Mouse (Mus musculus) spleen, postnatal 14 days (tissue): ENCODE results near the gene Nacc1.
"Not testable (repeated sequence)": the region's sequence is repeated elsewhere in the genome, so short reads cannot be mapped to it uniquely, and the experiment has no call there.

Source experiments
- DNase-seq, 2 experiments: peaks; one replicate each; pipeline ENCODE4 v3.0.0; 2021 to 2022; ENCODE audit warnings: low spot score in 2 of 2

Gene Nacc1

GRCm38 (mm10) chr8:84698929-84699401, 11.3 kb upstream of the Nacc1 start:
- no peak for DNase-seq

- DNase-seq: no peak
Observed at GRCm38 (mm10) chr8:84698288-84698687, 10.6 kb upstream of the Nacc1 start.

- peak in 1 of 2 experiments; percentile 72 for DNase-seq
Observed at GRCm38 (mm10) chr8:84697166-84698130, 9.8 kb upstream of the Nacc1 start.

GRCm38 (mm10) chr8:84695140-84695539, 7.5 kb upstream of the Nacc1 start:
- DNase-seq: no peak

- DNase-seq: no peak
Observed at GRCm38 (mm10) chr8:84693332-84693731, 5.7 kb upstream of the Nacc1 start.

- peak; percentile 73 to 85 for DNase-seq
Observed at GRCm38 (mm10) chr8:84689091-84689915, 1.6 kb upstream of the Nacc1 start.

GRCm38 (mm10) chr8:84687003-84687704, 508 bp downstream of the Nacc1 start:
- no peak for DNase-seq

- peak in 1 of 2 experiments; percentile 32 for DNase-seq
Observed at GRCm38 (mm10) chr8:84686191-84687002, 1.3 kb downstream of the Nacc1 start, which contains the start of gene Trmt1. TSS of gene Trmt1 (plus strand) at chr8:84686307.

GRCm38 (mm10) chr8:84684537-84684936, 3.1 kb downstream of the Nacc1 start:
- no peak for DNase-seq

- DNase-seq: no peak
Observed at GRCm38 (mm10) chr8:84682257-84682656, 5.4 kb downstream of the Nacc1 start.

GRCm38 (mm10) chr8:84681476-84681875, 6.2 kb downstream of the Nacc1 start:
- no peak for DNase-seq

- DNase-seq: no peak
Observed at GRCm38 (mm10) chr8:84677305-84677704, 10.4 kb downstream of the Nacc1 start.

GRCm38 (mm10) chr8:84670295-84671006, 17.2 kb downstream of the Nacc1 start:
- not testable (repeated sequence) for DNase-seq

- no peak for DNase-seq
Observed at GRCm38 (mm10) chr8:84668731-84669485, 18.8 kb downstream of the Nacc1 start.

- no peak for DNase-seq
Observed at GRCm38 (mm10) chr8:84668081-84668480, 19.6 kb downstream of the Nacc1 start.

- no peak for DNase-seq
Observed at GRCm38 (mm10) chr8:84665385-84665893, 22.2 kb downstream of the Nacc1 start.

GRCm38 (mm10) chr8:84664566-84665384, 22.9 kb downstream of the Nacc1 start:
- DNase-seq: peak; percentile 67 to 76
